Mouse (Mus musculus) layer of hippocampus, postnatal 36 days (tissue): ENCODE results near the gene Ms4a3. TPM values are rescaled to one million over a fixed set of nuclear protein-coding genes. Genes with fewer than 3 reads are reported as not detected.

Experiments used
- DNase-seq, 2 experiments: peaks; one replicate each; pipeline ENCODE4 v3.0.0; 2022
- total RNA-seq, 2 experiments: library from RNA; stranded (reverse); gene quantifications; 2 replicates each; pipeline ENCODE4 v1.2.3; 2021

Ms4a3 gene
- total RNA-seq, 2 experiments from 2014 or later: not detected

DNA sequence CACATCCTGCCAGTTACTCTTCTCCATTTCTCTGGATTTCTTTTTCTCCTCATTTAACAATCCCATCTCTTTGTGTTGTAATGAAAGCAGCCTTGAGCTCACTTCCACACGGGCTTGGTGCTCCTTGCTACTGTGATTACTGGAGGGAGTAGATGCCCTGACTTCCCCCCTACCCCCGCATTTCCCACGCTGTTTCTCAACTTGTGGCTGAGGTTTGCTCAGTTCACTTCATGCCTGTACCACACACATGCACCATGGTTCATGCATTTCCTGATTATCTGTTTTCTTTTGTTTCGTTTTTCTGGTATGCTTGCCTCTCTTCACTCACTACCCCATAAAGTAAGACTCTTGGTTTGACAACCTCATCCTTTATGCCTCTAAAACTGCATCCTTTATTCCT is 51.4 kb downstream of the Ms4a3 start:
- DNase-seq: no peak

Other genes starting within 250 kb of the Ms4a3 start
- gene Ms4a4c, start 236.1 kb downstream of the Ms4a3 start, total RNA-seq: not detected
- not detected for gene Ms4a4b, start 197.3 kb downstream of the Ms4a3 start, total RNA-seq
- gene Ms4a6c, start 171.5 kb downstream of the Ms4a3 start, total RNA-seq: 1 to 10 TPM; 1.2 to 2.3 TPM
- gene Gm8369, start 154.9 kb downstream of the Ms4a3 start, total RNA-seq: under 1 TPM; 0.30 to 0.57 TPM
- 1 to 10 TPM; 1.7 to 3.2 TPM for gene Ms4a6b, start 124.3 kb downstream of the Ms4a3 start, total RNA-seq
- gene Ms4a4d, start 104.0 kb downstream of the Ms4a3 start, total RNA-seq: not detected
- gene Ms4a6d, start 36.0 kb downstream of the Ms4a3 start, total RNA-seq: 1 to 10 TPM; 1.2 to 1.4 TPM
- not detected for gene Ms4a2, start 17.1 kb downstream of the Ms4a3 start, total RNA-seq
- not detected for gene Oosp2, start 19.7 kb upstream of the Ms4a3 start, total RNA-seq
- not detected for gene Oosp1, start 50.3 kb upstream of the Ms4a3 start, total RNA-seq
- not detected for gene Oosp3, start 56.2 kb upstream of the Ms4a3 start, total RNA-seq
- not detected for gene Gif, start 106.7 kb upstream of the Ms4a3 start, total RNA-seq
- 10 to 100 TPM; 33.4 to 34.5 TPM for gene Mrpl16, start 129.5 kb upstream of the Ms4a3 start, total RNA-seq
- 10 to 100 TPM; 28.2 to 36.3 TPM for gene Stx3, start 178.6 kb upstream of the Ms4a3 start, total RNA-seq
- not detected for gene Olfr1417, start 198.4 kb upstream of the Ms4a3 start, total RNA-seq
- not detected for gene Olfr1418, start 220.2 kb upstream of the Ms4a3 start, total RNA-seq
- gene Olfr1419, start 234.3 kb upstream of the Ms4a3 start, total RNA-seq: not detected
- not detected for gene Olfr1420, start 245.7 kb upstream of the Ms4a3 start, total RNA-seq